Comparison of ENCODE assay signal across 14 mouse cellular contexts in the genomic region with DNA sequence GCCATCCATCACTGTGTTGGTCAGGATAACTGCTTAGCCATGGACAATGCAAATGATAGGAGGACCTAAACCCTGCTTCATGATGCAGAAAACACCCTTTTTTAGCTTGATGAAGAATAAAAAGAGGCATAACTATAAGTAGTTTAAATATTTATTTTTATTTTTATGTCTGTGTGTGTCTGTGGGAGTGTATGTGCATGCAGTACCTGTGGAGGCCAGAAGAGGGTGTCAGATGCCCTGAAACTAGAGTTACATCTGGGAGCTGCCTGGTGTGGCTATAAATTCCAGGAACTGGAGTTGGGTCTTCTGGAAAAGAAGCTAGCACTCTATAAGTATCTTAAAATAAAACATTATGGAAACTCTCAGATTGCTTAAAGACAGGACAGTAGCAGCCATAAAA.
"Had no signal": no experiment of that assay in that cellular context is flagged by ENCODE, and none has a peak within 500 bp of the region (broad histone marks: within the 10 kb centered on the region; RNA-seq: fewer than 3 reads in every experiment).

No protein-coding gene starts in this region.

- H3K36me3 ChIP-seq: limb, embryonic 12.5 days; liver, embryonic 15.5 days; midbrain, embryonic 10.5 days; neural tube, embryonic 15.5 days had no signal

- H3K4me3 ChIP-seq: limb, embryonic 12.5 days; liver, embryonic 15.5 days; midbrain, embryonic 10.5 days; myocyte; neural tube, embryonic 15.5 days had no signal

- H3K27me3 ChIP-seq: limb, embryonic 12.5 days; liver, embryonic 15.5 days; neural tube, embryonic 15.5 days had no signal

- DNase-seq: kidney, adult 8-10 months; kidney, postnatal 4 days; liver; lung, adult 2 months; lung, postnatal 10 days; lung, postnatal 4 days; right cerebral cortex, adult 18-20 months; right cerebral cortex, postnatal 25 days; thymus, postnatal 4 days had no signal

- H3K4me2 ChIP-seq: limb, embryonic 12.5 days; liver, embryonic 15.5 days; neural tube, embryonic 15.5 days had no signal

- H3K9me3 ChIP-seq: liver, embryonic 15.5 days; midbrain, embryonic 10.5 days; neural tube, embryonic 15.5 days had no signal

- H3K27ac ChIP-seq: limb, embryonic 12.5 days; liver, embryonic 15.5 days; midbrain, embryonic 10.5 days; neural tube, embryonic 15.5 days had no signal

- H3K9ac ChIP-seq: limb, embryonic 12.5 days; liver, embryonic 15.5 days; neural tube, embryonic 15.5 days had no signal

- H3K4me1 ChIP-seq: limb, embryonic 12.5 days; liver, embryonic 15.5 days; midbrain, embryonic 10.5 days; neural tube, embryonic 15.5 days had no signal
